Mouse (Mus musculus): ENCODE measurements around the gene Ihh.

The Ihh gene

DNA sequence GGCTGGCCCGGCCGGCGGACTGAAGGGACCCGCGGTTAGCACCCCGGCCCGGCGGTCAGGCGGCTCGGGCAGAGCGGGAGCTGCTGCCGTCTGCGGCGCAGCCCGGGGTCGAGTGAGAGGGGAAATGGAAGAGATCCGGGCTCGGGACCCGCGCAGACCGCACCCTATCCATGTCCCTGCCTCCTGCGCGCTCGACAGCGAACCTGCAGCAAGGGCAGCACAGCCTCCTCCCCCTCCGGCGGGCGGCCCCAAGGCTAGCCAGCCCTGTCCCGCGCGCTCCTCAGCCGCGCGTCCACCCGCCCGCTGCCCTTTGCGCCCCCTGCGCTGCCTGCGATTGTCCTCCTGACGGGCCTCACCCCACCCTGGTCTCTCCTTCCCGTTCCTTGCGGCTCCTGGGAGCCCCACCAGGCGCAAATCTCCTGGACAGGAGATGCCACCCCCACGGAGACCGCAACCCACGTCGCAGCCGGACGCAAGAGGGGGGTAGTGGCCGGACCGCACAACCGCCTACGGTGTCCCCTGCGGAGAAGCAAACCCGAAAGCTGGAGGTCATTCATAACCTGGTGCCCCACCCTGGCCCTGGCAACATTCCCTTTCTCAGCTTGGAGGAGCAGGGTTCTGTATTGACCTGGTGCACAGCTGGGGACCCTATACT, at the start of gene Ihh:
Gene Ihh (minus strand): TSS at position 117 of the 655 bp plus-strand sequence.
- DNase-seq, result no peak

DNA sequence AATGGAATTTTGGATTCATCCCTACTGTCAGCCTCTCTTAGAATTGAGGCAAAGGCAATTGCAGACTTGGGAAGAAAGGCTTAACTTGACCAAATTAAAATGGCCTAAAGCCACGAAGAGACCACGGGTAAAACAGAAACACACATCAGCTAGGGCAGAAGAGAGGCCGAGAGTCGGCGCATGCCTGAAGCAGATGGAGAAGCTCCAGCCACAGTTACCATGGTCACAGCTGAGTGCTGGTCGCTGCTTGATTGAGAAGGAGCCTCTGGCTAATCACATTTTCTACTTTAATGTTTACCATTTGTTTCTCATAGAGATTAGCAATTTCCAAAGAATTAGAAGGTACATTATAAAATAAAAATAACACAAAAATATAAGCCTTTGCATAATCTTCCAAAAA, 49.7 kb upstream of the Ihh start:
- DNase-seq, result no peak

DNA sequence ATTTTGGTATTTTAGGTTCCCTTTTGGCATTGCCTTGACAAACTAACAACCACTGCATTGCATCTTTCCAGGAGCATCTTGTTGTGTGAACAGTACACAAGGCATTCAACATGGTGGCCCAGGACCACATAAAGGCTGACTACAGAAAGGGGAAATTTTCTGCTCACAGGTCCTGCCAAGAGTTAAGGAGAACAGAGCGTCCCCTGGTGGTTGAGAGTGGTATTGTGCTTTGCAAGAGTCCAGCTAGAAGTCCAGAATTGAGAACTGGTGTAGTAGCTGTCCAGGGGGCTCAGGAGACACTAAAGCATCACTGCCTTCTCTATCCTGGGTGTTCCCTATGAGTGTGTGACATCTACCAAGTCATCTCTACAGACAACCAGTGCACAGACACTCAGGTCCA, 49.0 kb upstream of the Ihh start:
- peak; percentile 23 for DNase-seq

DNA sequence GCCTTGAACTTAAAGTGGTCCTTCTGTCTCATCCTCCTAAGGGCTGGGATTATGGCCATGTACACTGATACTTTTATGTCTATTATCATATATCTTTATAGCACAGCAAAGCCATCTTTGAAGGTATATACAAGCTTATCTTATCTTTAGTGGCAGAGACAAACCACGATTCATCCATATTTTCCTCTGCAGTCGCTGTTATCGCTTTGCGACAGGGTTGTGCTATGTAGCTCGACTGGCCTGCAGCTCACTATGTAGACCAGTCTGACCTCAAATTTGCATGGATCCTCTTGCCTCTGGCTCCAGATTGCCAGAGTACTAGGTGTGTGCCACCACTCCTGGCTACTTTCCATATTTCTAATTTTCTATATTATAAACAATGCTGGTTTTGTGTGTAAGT, 47.7 kb upstream of the Ihh start:
- no peak for DNase-seq

DNA sequence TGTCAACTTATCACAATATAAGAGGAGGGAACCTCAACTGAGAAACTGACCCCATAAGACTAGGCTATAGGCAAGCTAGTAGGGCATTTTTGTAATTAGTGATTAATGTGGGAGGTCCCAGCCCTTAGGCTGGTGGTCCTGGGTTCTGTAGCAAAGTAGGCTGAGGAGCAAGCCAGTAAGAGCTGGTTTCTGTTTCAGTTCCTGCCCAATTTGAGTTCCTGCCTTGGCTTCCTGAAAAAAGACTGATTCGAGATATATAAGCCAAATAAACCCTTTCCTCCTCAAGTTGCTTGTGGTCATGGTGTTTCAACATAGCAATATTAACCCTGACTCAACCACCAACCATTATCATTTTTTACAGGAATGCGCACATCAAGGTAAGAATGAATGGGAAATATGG, 45.8 kb upstream of the Ihh start:
- DNase-seq, result no peak

- DNase-seq, result no peak
Observed at GRCm38 (mm10) chr1:74977001-74977400, 25.5 kb upstream of the Ihh start.

DNA sequence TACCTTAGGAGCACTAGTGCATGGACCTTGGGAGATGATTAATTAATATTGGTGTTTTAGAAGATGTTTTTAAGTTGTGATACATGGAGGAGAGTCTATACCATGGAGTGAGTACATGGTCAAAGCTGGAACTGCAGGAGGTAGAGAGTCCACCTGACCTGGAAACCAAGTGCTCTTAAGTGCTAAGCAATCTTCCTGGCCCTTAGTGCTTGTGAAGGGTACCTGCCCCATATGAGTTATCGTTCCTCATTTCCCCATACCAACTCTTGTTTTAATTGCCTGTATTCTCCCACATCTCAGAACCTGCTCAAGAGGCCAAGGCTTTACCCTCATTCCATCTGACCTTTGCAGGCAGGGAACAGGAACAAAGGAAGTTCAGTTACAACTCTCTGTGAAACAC, 24.5 kb upstream of the Ihh start:
- DNase-seq, result no peak

- DNase-seq, result no peak
Observed at GRCm38 (mm10) chr1:74973590-74973989, 22.1 kb upstream of the Ihh start.

DNA sequence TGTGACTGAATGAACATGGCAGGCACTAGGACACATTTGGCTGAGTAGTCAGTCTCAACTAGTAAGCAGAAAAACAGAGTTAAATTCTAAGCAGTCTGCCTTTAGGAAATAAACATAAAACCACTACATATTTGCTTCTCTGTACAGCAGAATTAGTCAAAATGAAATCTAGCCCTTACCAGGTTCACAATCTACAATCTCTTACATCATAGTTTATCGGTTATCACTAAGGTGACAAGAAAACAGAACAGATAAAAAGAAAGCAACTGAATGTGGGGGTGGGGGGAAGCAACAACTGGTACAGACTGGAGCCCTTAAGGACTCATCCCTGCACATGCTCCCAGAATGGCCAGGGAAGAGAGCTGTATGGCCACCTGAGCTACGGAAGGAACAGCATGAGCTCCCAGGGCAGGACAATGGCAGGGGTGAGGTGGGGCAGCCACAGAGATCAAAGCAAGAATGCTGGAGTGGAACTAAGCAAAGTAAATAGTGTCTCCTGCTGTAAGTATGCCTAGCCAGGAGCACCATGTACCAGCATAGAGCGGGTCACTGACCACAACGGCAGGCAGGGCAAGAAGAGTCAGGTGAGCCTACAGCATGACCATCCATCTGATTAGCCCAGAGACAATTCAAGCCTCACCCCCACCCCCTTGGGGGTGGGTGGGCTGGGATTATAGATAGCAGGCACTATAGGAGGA, 20.0 kb upstream of the Ihh start:
- DNase-seq, result no peak

- no peak for DNase-seq
Observed at GRCm38 (mm10) chr1:74967962-74968580, 16.6 kb upstream of the Ihh start.

- peak; percentile 39 for DNase-seq
Observed at GRCm38 (mm10) chr1:74964494-74965215, 13.2 kb upstream of the Ihh start.

- DNase-seq, result no peak
Observed at GRCm38 (mm10) chr1:74962853-74963227, 11.4 kb upstream of the Ihh start.

DNA sequence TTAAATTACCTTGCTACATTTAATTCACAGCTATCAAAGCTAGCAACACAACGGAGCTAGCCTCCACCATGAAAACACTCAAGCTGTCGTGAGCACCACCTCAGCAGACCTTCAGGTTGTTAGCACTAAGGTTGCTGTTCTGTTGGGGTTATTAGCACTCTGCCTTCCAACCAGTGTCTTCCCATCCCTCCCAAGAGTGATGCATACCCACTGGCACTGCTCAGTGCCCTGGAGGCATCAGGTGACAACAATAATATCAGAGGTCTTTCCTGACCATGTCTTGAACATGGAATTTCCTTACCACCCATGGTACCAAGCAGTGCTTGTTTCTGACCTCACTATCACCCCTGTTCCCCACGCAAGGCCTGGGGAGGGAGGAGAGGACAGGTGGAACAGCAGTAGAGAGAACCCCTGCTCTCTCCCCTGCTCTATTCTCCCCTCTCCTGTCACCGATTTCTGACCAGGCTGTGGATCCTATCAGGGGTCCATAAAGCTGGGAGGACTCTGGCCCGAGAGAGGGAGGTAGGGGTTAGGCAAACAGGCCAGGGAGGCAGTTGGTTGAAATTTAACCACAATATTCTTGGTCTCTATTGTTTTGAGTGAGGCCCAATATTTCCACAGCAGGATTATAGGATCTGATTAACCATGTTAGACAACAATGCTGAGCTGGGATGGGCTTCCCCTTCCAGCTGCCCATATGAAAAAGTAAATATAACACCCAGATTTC, 10.8 kb upstream of the Ihh start:
- DNase-seq, result no peak

- no peak for DNase-seq
Observed at GRCm38 (mm10) chr1:74961722-74962121, 10.2 kb upstream of the Ihh start.

DNA sequence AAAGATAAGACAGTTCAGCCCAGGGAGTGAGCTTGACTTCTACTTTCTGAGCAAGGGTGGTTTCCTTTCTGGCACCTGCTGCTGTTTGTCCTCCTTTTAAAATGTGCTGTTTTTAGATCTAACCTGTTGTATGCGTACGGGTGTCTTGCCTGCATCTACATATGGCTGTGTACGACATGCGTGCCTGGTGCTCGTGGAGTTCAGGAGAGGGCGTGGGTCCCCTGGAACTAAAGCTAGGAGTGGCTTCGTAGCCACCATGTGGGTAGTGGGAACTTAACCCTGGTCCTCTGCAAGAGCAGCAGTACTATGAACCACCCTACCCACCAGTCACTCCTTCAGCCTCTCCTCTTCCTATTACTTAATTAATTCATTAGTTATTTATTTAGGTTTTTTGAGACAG, 8.6 kb upstream of the Ihh start:
- no peak for DNase-seq

GRCm38 (mm10) chr1:74950576-74951490, 639 bp downstream of the Ihh start:
- DNase-seq, result no peak

DNA sequence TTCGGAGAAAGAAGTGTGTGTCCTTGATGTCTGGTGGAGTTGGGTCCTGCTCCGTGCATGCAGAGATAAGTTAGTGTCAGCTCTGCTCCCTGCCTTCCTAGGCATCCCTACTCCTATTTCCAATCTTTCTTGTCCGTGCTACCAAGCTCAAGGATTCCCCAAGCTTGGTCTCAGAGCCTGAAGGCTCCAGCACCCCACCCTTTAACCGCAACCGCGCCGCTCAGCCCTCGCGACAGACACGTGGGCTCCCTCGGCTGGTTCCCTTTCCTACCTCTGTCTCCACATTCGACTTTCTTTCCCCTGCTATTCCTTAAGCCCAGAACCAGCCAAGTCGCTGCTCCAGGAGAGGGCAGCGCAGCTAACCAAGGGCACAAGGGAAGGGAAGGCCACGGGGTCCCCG, 1.4 kb downstream of the Ihh start:
- DNase-seq, result no peak

DNA sequence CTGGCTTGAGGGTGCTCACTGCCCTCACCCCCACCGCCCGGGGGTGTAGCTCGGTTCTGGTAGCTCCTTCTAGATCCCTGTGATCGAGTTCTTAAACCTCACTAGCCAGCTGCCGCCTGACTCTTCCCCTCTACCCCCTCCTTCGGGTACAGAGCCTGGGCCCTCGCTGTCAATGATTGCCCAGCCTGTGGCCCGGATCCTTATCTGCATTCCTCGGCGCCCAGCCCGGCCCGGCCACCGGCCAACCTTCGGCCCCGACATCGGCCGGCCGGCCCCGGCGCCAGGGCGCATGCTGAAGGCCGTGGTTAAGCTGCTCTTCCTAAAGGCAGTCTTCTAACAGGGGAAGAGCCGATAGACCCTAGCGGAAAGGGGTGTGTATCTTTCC, 1.8 kb downstream of the Ihh start:
- no peak for DNase-seq

DNA sequence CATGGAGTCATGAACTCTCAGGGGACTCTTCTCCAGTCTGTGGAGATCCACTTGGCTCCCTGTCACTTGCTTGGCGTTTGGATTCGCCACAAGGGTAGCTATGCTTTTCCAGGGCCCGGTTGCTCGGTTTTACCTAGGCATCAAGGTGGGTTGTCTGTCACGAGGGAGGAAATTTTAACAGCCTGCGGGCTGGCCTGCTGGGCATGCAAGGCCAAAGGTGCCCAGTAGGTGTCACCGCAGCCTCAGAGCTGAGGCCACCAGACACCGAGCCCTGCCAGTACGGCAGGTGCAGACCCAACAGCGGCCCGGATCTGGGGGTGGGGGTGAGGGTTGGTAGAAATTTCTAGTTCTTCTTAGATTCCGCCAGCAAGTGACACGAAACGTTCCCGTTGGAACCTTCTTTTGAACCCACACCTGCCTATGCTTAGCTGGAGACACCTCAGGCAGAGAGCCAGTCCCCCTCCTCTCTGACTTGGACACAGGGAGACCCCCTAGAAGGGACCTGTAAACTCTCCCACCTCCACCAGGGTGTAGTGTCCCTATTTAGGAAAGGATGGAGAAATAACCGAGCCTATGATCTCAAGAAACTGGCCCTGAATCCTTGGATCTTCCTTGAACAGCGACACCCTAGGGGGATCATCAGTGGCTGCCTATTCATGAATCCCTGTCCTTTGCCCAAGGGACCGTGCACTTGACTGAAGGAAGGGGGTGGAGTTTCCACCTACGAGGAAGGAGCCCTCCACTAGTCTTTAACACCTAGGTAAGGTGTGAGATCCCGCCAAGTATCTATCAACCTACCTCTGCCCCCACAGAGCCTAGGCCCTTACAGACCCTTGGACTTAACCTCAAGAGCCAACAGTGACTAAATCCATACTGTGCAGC, 2.4 kb downstream of the Ihh start:
- peak; percentile 51 for DNase-seq

GRCm38 (mm10) chr1:74947986-74948670, 3.3 kb downstream of the Ihh start:
- no peak for DNase-seq

All from thymus, postnatal 25 days (tissue).